Mouse (Mus musculus) forebrain, embryonic 12.5 days (tissue): ENCODE measurements around the gene Shc3. TPM values are rescaled to one million over a fixed set of nuclear protein-coding genes. Genes with fewer than 3 reads are reported as not detected.

Experiments
- ATAC-seq: fragments of 200-750 bp; cut with Nextera tagmentation; 2 replicates; pipeline ENCODE4 v1.8.0; 2017; ENCODE audit warnings: moderate TSS enrichment; ENCODE audit not compliant: low FRiP score
- H3K27ac ChIP-seq: fragments of 300-500 bp; sonication (generic); 2 replicates; pipeline ENCODE4 v1.5.1; 2016; ENCODE audit warnings: mild to moderate bottlenecking
- H3K27me3 ChIP-seq: fragments of 300-500 bp; sonication (generic); 2 replicates; pipeline ENCODE4 v1.6.1; 2016; ENCODE audit warnings: mild to moderate bottlenecking
- H3K36me3 ChIP-seq: fragments of 300-500 bp; sonication (generic); replicated peaks from 2 replicates; pipeline ENCODE4 v1.6.1; 2016; ENCODE audit warnings: mild to moderate bottlenecking
- H3K4me1 ChIP-seq: fragments of 300-500 bp; sonication (generic); 2 replicates; pipeline ENCODE4 v1.6.1; 2016
- H3K4me2 ChIP-seq: fragments of 300-500 bp; sonication (generic); 2 replicates; pipeline ENCODE4 v1.6.1; 2016; ENCODE audit warnings: mild to moderate bottlenecking, moderate library complexity
- H3K4me3 ChIP-seq: fragments of 300-500 bp; sonication (generic); replicated peaks from 2 replicates; pipeline ENCODE4 v1.5.1; 2016; ENCODE audit warnings: mild to moderate bottlenecking
- H3K9ac ChIP-seq: fragments of 300-500 bp; sonication (generic); 2 replicates; pipeline ENCODE4 v1.6.1; 2016; ENCODE audit warnings: mild to moderate bottlenecking
- H3K9me3 ChIP-seq: fragments of 300-500 bp; sonication (generic); 2 replicates; pipeline ENCODE4 v1.6.1; 2016
- WGBS: fragments of 180-500 bp; shearing (Covaris S2); methylation state at CpG from one replicate; pipeline ENCODE4 v1.1.7; 2016; 5-methylcytosine and 5-hydroxymethylcytosine counted together
- polyA plus RNA-seq: library from polyadenylated mRNA; unstranded; fragments of >200 nt; fragmentation: Nextera tagmentation; extraction: Ambion mirVana; gene quantifications from 2 replicates; pipeline ENCODE4 v1.2.1, GENCODE M21; 2016

The Shc3 gene
- polyA plus RNA-seq, 1 experiment from 2014 or later: 7.9 TPM

DNA sequence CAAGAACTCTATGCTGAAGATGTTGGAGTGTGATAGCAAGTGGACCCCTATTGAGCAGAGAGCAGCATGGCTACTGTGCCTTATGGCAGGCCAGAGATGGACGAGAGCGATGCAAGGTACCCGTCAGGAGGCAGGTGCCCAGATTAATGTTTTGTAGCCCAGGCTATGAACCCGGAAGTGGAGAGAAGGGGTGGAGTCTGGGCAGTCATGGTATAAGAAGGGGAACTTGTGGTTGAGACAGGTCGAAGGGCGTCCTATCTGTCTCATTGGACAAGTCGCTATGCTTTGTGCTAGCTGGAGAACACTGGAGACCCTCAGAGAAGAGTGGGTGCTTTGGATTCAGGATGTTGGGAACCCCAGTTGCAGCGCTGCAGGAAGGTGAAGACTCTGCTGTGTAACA is 30.9 kb upstream of the Shc3 start:
- Histone ChIP-seq H3K27ac (no peak overlapping the region), H3K9me3 (no peaks in the 10 kb centered on the region), H3K4me1 (peaks cover 17% of the 10 kb centered on the region), H3K27me3 (peaks cover 20% of the 10 kb centered on the region; the same call in 1 of the 2 replicates), H3K4me3 (no peak overlapping the region), H3K9ac (no peak overlapping the region), H3K36me3 (no peaks in the 10 kb centered on the region), H3K4me2 (no peak overlapping the region)
- WGBS: 93% methylated on average over 8 of the region's 8 CpGs
- ATAC-seq: no peak

DNA sequence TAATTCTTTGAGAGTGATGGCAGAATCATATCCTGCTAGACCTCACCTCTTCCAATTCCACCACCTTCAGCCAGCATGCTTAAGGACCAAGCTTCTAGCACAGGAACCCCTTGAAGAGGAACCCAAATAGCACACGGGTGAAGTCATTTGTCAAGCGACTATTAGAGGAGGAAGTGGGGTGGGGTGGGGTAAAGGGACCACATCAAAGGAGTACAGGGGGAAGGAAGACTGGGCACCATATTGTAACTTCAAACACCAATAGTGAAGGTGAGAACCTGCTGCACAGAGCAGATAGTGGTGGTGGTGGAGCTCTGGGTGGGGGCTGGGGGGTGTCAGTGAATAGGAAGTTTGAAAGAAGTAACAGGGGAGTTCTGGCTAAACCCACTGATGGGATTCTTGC is 28.8 kb upstream of the Shc3 start:
- Histone ChIP-seq H3K4me2 (no peak overlapping the region), H3K36me3 (no peaks in the 10 kb centered on the region), H3K27me3 (peaks cover 30% of the 10 kb centered on the region), H3K9ac (no peak overlapping the region), H3K4me3 (no peak overlapping the region), H3K27ac (no peak overlapping the region), H3K9me3 (no peaks in the 10 kb centered on the region), H3K4me1 (peaks cover 13% of the 10 kb centered on the region)
- 95% methylated on average over 2 of the region's 2 CpGs for WGBS
- no peak for ATAC-seq

GRCm38 (mm10) chr13:51595404-51595803 is 26.2 kb upstream of the Shc3 start:
- H3K4me2 ChIP-seq: peak overlapping the region; percentile 99
- H3K4me1 ChIP-seq: peaks cover 9% of the 10 kb centered on the region
- peaks cover 28% of the 10 kb centered on the region for H3K27me3 ChIP-seq
- H3K4me3 ChIP-seq: peak overlapping the region; percentile 53
- 0 out of 2 replicates have a peak, but pooled peaks cover 3% of the 10 kb centered on the region for H3K9me3 ChIP-seq
- H3K27ac ChIP-seq: no peak overlapping the region
- H3K9ac ChIP-seq: no peak overlapping the region
- ATAC-seq: 0 out of 2 replicates have a peak, but pooled peaks have one; percentile 11
- H3K36me3 ChIP-seq: no peaks in the 10 kb centered on the region
- WGBS: 28% methylated on average over 11 of the region's 11 CpGs

DNA sequence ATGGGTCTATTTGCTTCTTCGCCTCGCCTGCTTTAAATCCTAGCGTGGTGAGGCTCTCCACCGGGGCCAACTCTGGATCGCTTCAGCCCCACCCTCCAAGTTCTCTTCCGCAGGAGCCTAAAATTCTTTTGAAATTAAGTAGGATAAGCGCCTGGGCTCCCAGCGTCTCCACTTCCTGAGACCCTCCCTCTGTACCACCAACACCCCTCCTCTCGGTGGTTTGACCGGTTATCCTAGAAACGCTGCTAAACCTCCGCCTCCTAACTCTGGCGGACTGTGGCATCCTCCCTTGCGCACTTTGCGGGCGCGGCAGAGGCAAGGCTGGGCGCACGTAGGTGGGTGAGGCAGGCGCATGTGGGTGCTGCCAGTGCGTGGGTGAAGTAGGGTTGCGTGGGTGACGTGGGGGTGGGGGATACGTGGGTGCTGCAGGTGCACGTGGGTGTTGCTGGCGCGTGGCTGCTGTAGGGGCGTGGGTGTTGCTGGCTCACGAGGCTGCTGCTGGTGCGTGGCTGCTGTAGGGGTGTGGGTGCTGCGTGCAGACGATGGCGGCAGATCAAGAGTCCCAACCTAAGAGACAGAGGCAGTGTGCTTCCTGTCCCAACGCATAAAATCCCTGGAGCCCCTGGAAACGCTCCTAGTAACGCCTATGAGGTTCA is 25.6 kb upstream of the Shc3 start:
- Histone ChIP-seq H3K9ac (peak overlapping the region; percentile 62), H3K27ac (no peak overlapping the region), H3K36me3 (no peaks in the 10 kb centered on the region), H3K4me2 (peak overlapping the region; percentile 99), H3K4me3 (peak overlapping the region; percentile 53), H3K4me1 (peaks cover 9% of the 10 kb centered on the region), H3K27me3 (peaks cover 24% of the 10 kb centered on the region), H3K9me3 (0 out of 2 replicates have a peak, but pooled peaks cover 3% of the 10 kb centered on the region)
- peak; percentile 57 for ATAC-seq
- WGBS: 1% methylated on average over 36 of the region's 36 CpGs

- Histone ChIP-seq H3K36me3 (no peaks in the 10 kb centered on the region), H3K9ac (no peak overlapping the region), H3K4me3 (no peak overlapping the region), H3K4me1 (no peaks in the 10 kb centered on the region), H3K9me3 (0 out of 2 replicates have a peak, but pooled peaks cover 3% of the 10 kb centered on the region), H3K27me3 (no peaks in the 10 kb centered on the region), H3K27ac (no peak overlapping the region), H3K4me2 (no peak overlapping the region)
- WGBS: 60% methylated on average over 4 of the region's 4 CpGs
- ATAC-seq: no peak
Observed at GRCm38 (mm10) chr13:51588005-51588404, 18.8 kb upstream of the Shc3 start.

DNA sequence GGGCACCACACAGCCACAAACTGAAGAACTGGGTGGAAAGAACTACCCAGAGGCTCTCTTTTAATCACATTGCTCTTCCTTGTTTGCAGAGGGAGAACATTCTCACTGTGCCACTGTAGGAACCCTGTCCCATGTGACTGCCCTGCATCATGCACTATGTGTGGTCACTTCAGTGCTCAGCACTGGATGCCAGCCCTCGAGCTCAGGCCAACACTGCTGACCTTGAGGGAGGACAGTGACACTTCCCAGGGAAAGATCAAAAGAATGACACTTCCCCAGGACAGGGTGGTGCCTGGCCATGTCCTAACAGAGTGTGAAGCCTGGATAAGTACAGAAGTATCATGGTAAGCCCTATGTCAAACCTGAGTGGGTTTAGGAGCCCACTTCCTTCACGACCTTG is 13.0 kb upstream of the Shc3 start:
- peaks cover 27% of the 10 kb centered on the region for H3K4me1 ChIP-seq
- no peak for ATAC-seq
- H3K9ac ChIP-seq: no peak overlapping the region
- H3K9me3 ChIP-seq: no peaks in the 10 kb centered on the region
- WGBS: 70% methylated on average over 2 of the region's 2 CpGs
- no peaks in the 10 kb centered on the region for H3K27me3 ChIP-seq
- H3K36me3 ChIP-seq: no peaks in the 10 kb centered on the region
- H3K4me3 ChIP-seq: no peak overlapping the region
- H3K4me2 ChIP-seq: no peak overlapping the region
- H3K27ac ChIP-seq: no peak overlapping the region

DNA sequence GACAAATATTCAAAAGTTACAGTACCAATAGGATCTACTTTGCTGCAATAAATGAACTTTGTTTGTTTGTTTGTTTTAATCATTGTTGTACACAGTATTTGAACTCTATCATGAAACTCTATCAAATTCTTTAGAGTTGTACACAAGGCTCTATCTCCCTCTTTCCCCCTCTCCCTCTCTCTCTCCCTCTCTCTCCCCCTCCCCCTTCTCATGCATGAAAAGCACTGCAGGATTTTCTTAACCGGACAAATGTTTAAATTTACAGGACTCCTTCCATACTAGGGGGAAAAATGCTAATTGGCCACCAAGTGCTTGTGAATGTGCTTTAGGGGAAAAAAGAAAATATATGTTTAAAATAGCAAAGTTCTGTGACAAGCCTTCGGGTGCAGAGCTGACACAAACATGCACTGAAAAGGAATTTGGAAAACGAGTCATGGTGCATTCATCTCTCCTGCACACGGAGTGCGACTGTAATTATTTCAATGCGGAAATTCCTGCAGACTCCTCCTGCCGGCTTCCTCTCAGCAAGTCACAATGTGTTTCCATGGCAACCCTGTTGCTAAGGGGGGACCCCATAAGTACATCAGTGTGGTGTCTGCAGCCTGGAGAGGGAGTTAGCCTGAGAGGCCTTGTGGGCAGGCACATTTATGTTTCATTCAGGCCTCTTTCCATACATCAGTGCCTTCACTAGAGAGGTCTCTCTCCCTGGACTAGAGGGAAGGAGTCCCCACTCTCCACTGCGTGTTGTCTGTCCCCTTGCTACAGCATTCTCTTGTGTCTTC is 11.2 kb upstream of the Shc3 start:
- H3K27me3 ChIP-seq: no peaks in the 10 kb centered on the region
- peak; percentile 95 for ATAC-seq
- peaks cover 27% of the 10 kb centered on the region for H3K4me1 ChIP-seq
- WGBS: under 1% methylated on average over 8 of the region's 8 CpGs
- no peaks in the 10 kb centered on the region for H3K9me3 ChIP-seq
- no peaks in the 10 kb centered on the region for H3K36me3 ChIP-seq
- H3K4me3 ChIP-seq: 0 out of 2 replicates have a peak overlapping the region, but pooled peaks have one; percentile 13
- peak overlapping the region; percentile 48 for H3K4me2 ChIP-seq
- no peak overlapping the region for H3K9ac ChIP-seq
- H3K27ac ChIP-seq: peak overlapping the region; percentile 87

DNA sequence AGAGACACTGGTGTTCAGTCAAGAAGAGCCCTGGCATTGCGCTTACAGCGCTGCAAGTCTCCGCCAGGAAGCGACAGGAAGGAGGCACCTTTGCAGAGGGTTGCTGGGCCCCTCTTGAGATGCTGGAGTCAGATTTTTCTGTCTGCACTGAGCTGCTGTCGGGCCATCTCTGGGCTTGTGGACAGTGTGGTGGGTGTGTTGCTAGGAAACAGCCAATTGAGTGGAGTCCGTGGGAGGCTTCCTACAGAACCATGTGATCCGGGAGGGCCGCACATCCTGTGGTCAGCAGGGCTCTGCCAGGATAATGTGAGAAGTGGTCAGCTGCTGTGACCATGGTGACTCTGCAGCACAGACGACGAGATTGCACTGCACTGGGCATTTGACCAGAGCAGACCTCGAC is 4.6 kb upstream of the Shc3 start:
- H3K27me3 ChIP-seq: peaks cover 22% of the 10 kb centered on the region
- no peak overlapping the region for H3K4me3 ChIP-seq
- peak overlapping the region; percentile 21; the same call in 1 of the 2 replicates for H3K4me2 ChIP-seq
- no peaks in the 10 kb centered on the region for H3K9me3 ChIP-seq
- 0 out of 2 replicates have a peak overlapping the region, but pooled peaks have one; percentile 32 for H3K27ac ChIP-seq
- H3K36me3 ChIP-seq: no peaks in the 10 kb centered on the region
- no peak overlapping the region for H3K9ac ChIP-seq
- H3K4me1 ChIP-seq: peaks cover 26% of the 10 kb centered on the region
- 31% methylated on average over 11 of the region's 11 CpGs for WGBS
- ATAC-seq: 0 out of 2 replicates have a peak, but pooled peaks have one; percentile 24

- ATAC-seq: 0 out of 2 replicates have a peak, but pooled peaks have one; percentile 25
- H3K4me1 ChIP-seq: peaks cover 60% of the 10 kb centered on the region
- peak overlapping the region; percentile 67 for H3K27ac ChIP-seq
- no peaks in the 10 kb centered on the region for H3K36me3 ChIP-seq
- peaks cover 51% of the 10 kb centered on the region for H3K27me3 ChIP-seq
- H3K9me3 ChIP-seq: no peaks in the 10 kb centered on the region
- 0 out of 2 replicates have a peak overlapping the region, but pooled peaks have one; percentile 26 for H3K9ac ChIP-seq
- 3% methylated on average over 9 of the region's 9 CpGs for WGBS
- peak overlapping the region; percentile 26 for H3K4me3 ChIP-seq
- peak overlapping the region; percentile 94 for H3K4me2 ChIP-seq
Observed at GRCm38 (mm10) chr13:51570111-51570510, 892 bp upstream of the Shc3 start.

DNA sequence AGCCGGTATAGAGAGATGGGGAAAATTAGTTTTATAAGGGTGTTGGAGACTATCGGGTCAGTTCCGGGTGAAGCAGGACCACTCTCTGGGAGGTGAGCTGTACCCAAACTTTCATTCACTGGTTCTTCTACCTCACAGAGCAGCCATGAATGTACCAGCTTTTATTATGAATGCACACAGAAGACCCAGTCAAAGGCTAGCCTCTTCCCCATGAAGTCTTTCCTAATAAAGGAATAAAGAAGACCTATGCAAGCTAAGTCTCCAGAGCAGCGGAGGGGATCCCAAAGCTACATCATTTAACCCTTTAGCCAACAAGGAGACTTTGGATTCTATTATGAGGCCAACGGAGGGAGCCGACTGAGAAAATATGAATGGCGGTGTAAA is 458 bp upstream of the Shc3 start:
- H3K4me3 ChIP-seq: peak overlapping the region; percentile 26
- peaks cover 55% of the 10 kb centered on the region for H3K27me3 ChIP-seq
- H3K36me3 ChIP-seq: no peaks in the 10 kb centered on the region
- no peak overlapping the region for H3K9ac ChIP-seq
- H3K27ac ChIP-seq: peak overlapping the region; percentile 67
- no peaks in the 10 kb centered on the region for H3K9me3 ChIP-seq
- H3K4me2 ChIP-seq: peak overlapping the region; percentile 94
- H3K4me1 ChIP-seq: peaks cover 65% of the 10 kb centered on the region
- ATAC-seq: peak; percentile 67
- under 1% methylated on average over 7 of the region's 7 CpGs for WGBS

DNA sequence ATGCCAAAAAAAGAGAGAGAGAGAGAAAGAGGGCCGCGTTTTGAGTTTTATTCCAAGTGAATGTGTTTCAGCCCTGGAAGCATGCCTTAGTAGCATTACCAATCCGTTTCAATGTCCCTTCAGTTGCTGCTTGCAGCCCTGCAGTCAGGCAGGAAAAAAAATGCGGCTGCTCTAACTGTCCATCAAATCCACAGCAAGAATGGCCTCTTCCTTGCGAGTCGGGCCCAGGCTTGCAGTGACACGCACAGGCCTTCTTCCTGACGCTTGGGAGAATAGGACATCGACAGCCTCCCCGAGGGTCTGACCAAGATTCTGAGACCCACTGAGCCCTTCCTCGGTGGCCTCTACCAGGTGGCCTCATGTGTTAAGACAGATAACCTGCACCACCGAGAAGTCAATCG is 718 bp downstream of the Shc3 start:
- Histone ChIP-seq H3K9me3 (no peaks in the 10 kb centered on the region), H3K36me3 (no peaks in the 10 kb centered on the region), H3K27me3 (peaks cover 47% of the 10 kb centered on the region), H3K4me1 (peaks cover 59% of the 10 kb centered on the region), H3K9ac (peak overlapping the region; percentile 80), H3K4me2 (peak overlapping the region; percentile 94), H3K4me3 (peak overlapping the region; percentile 65), H3K27ac (peak overlapping the region; percentile 96)
- ATAC-seq: 0 out of 2 replicates have a peak, but pooled peaks have one; percentile 1
- WGBS: 0% methylated on average over 13 of the region's 13 CpGs

DNA sequence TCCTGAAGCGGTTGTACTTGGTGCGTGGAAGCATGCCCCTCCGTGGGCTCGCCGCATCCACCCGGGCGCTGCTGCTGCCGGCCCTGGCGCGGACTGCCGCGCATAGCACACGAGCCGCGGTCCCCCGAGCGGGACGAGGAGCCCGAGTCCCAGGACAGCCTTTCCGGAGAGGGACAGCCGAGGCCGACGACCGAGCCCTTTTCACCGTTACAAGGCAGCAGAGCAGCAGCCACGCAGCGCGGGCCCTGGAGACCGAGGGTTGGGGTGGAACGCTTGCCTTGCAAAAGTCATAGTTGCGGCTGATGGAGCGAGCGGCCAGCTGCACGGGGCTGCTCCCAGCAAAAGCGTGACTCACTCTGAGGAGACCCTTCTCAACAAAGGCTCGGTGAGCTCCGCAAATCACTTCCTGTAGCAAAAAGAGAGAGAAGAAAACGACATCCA is 1.8 kb downstream of the Shc3 start:
- ATAC-seq: no peak
- 0 out of 2 replicates have a peak overlapping the region, but pooled peaks have one; percentile 10 for H3K27ac ChIP-seq
- WGBS: under 1% methylated on average over 38 of the region's 38 CpGs
- H3K4me2 ChIP-seq: peak overlapping the region; percentile 94
- H3K27me3 ChIP-seq: peaks cover 47% of the 10 kb centered on the region
- no peaks in the 10 kb centered on the region for H3K9me3 ChIP-seq
- peak overlapping the region; percentile 65 for H3K4me3 ChIP-seq
- H3K4me1 ChIP-seq: peaks cover 58% of the 10 kb centered on the region
- peak overlapping the region; percentile 80 for H3K9ac ChIP-seq
- no peaks in the 10 kb centered on the region for H3K36me3 ChIP-seq
